Mouse (Mus musculus) spleen, adult 12 weeks (tissue): ENCODE data around the gene Gm11568.
"Not testable (repeated sequence)": the region's sequence is repeated elsewhere in the genome, so short reads cannot be mapped to it uniquely, and the experiment has no call there.

Experiments
- DNase-seq: peaks from one replicate; pipeline ENCODE4 v3.0.0; 2022; ENCODE audit warnings: low spot score

The Gm11568 gene

GRCm38 (mm10) chr11:99857617-99858016 lies at the start of gene Gm11568:
Gm11568 (plus strand) TSS chr11:99857917.
- no peak for DNase-seq

- DNase-seq, result not testable (repeated sequence)
Measured at GRCm38 (mm10) chr11:99809792-99810191, 47.9 kb upstream of the Gm11568 start, which contains the start of gene Krtap4-13. Krtap4-13 (minus strand) TSS chr11:99809892.

- DNase-seq, result not testable (repeated sequence)
Measured at GRCm38 (mm10) chr11:99815566-99815965, 42.2 kb upstream of the Gm11568 start, which contains the start of gene Gm11564. Gm11564 (minus strand) TSS chr11:99815666.

- no peak for DNase-seq
Measured at GRCm38 (mm10) chr11:99837966-99838365, 19.8 kb upstream of the Gm11568 start, which contains the start of gene 2300003K06Rik. 2300003K06Rik (minus strand) TSS chr11:99838066.

- no peak for DNase-seq
Measured at GRCm38 (mm10) chr11:99842185-99842584, 15.5 kb upstream of the Gm11568 start.

GRCm38 (mm10) chr11:99846746-99847145 lies 11.0 kb upstream of the Gm11568 start:
- DNase-seq, result no peak

- DNase-seq, result no peak
Measured at GRCm38 (mm10) chr11:99851508-99851907, 6.2 kb upstream of the Gm11568 start, which contains the start of gene Krtap4-16. Krtap4-16 (minus strand) TSS chr11:99851608.

- no peak for DNase-seq
Measured at GRCm38 (mm10) chr11:99854121-99854520, 3.6 kb upstream of the Gm11568 start.

GRCm38 (mm10) chr11:99858761-99859160 lies 1.0 kb downstream of the Gm11568 start:
- no peak for DNase-seq

GRCm38 (mm10) chr11:99864176-99864575 lies 6.5 kb downstream of the Gm11568 start, which contains the start of gene Gm11559:
Gm11559 (plus strand) TSS chr11:99864476.
- not testable (repeated sequence) for DNase-seq

- DNase-seq, result not testable (repeated sequence)
Measured at GRCm38 (mm10) chr11:99873089-99873488, 15.4 kb downstream of the Gm11568 start, which contains the start of gene Krtap9-1. Krtap9-1 (plus strand) TSS chr11:99873389.

- DNase-seq, result not testable (repeated sequence)
Measured at GRCm38 (mm10) chr11:99878887-99879286, 21.2 kb downstream of the Gm11568 start, which contains the start of gene Gm11567. Gm11567 (plus strand) TSS chr11:99879187.

GRCm38 (mm10) chr11:99907620-99908019 lies 49.9 kb downstream of the Gm11568 start, which contains the start of gene Krtap31-1:
Krtap31-1 (plus strand) TSS chr11:99907920.
- no peak for DNase-seq
